Mouse (Mus musculus) 3134 (cell line): ENCODE results near the gene Matn4.

ENCODE experiments used
- DNase-seq: peaks from one replicate; pipeline ENCODE4 v3.0.0-alpha.2; 2011; ENCODE audit warnings: low spot score; ENCODE audit not compliant: insufficient read length; ENCODE audit errors: extremely low read depth

Gene Matn4

GRCm38 (mm10) chr2:164436215-164436913 is 31.4 kb upstream of the Matn4 start:
- DNase-seq, result no peak

- no peak for DNase-seq
Observed at GRCm38 (mm10) chr2:164435216-164436090, 30.5 kb upstream of the Matn4 start.

- no peak for DNase-seq
Observed at GRCm38 (mm10) chr2:164434681-164435080, 29.7 kb upstream of the Matn4 start.

- DNase-seq, result no peak
Observed at GRCm38 (mm10) chr2:164433278-164433895, 28.4 kb upstream of the Matn4 start.

- peak; percentile 97 for DNase-seq
Observed at GRCm38 (mm10) chr2:164432541-164433191, 27.7 kb upstream of the Matn4 start.

GRCm38 (mm10) chr2:164431676-164432465 is 26.9 kb upstream of the Matn4 start:
- DNase-seq, result peak; percentile 72

GRCm38 (mm10) chr2:164430697-164431096 is 25.7 kb upstream of the Matn4 start:
- no peak for DNase-seq

GRCm38 (mm10) chr2:164429881-164430615 is 25.1 kb upstream of the Matn4 start:
- DNase-seq, result no peak

GRCm38 (mm10) chr2:164428451-164428850 is 23.5 kb upstream of the Matn4 start:
- DNase-seq, result no peak

- DNase-seq, result no peak
Observed at GRCm38 (mm10) chr2:164426952-164427351, 22.0 kb upstream of the Matn4 start.

GRCm38 (mm10) chr2:164426121-164426520 is 21.2 kb upstream of the Matn4 start:
- no peak for DNase-seq

- no peak for DNase-seq
Observed at GRCm38 (mm10) chr2:164425401-164425800, 20.4 kb upstream of the Matn4 start.

- DNase-seq, result no peak
Observed at GRCm38 (mm10) chr2:164424406-164424805, 19.4 kb upstream of the Matn4 start.

- peak; percentile 52 for DNase-seq
Observed at GRCm38 (mm10) chr2:164423464-164423863, 18.5 kb upstream of the Matn4 start.

- DNase-seq, result no peak
Observed at GRCm38 (mm10) chr2:164422675-164423393, 17.9 kb upstream of the Matn4 start.

GRCm38 (mm10) chr2:164421979-164422378 is 17.0 kb upstream of the Matn4 start:
- DNase-seq, result no peak

GRCm38 (mm10) chr2:164421306-164421705 is 16.3 kb upstream of the Matn4 start:
- DNase-seq, result no peak

GRCm38 (mm10) chr2:164419489-164419888 is 14.5 kb upstream of the Matn4 start:
- DNase-seq, result no peak
